Mouse (Mus musculus) limb, embryonic 14.5 days (tissue): ENCODE measurements around the gene Cbfa2t2. TPM values are rescaled to one million over a fixed set of nuclear protein-coding genes. Genes with fewer than 3 reads are reported as not detected.

Source experiments
- ATAC-seq: fragments of 200-750 bp; cut with Nextera tagmentation; 2 replicates; pipeline ENCODE4 v1.8.0; 2017; ENCODE audit warnings: low read depth, moderate number of reproducible peaks, moderate TSS enrichment; ENCODE audit not compliant: low FRiP score
- DNase-seq: peaks from one replicate; pipeline ENCODE4 v3.0.0-alpha.2; 2015; ENCODE audit warnings: low spot score
- H3K27ac ChIP-seq: fragments of 300-500 bp; sonication (generic); replicated peaks from 2 replicates; pipeline ENCODE4 v1.5.1; 2014; ENCODE audit warnings: low read depth, mild to moderate bottlenecking, low read length, moderate library complexity, mixed read lengths
- H3K27me3 ChIP-seq: fragments of 300-500 bp; sonication (generic); 2 replicates; pipeline ENCODE4 v1.6.1; 2014; ENCODE audit warnings: low read length, mixed read lengths; ENCODE audit not compliant: control insufficient read depth, insufficient read depth
- H3K36me3 ChIP-seq: fragments of 300-500 bp; sonication (generic); 2 replicates; pipeline ENCODE4 v1.6.1; 2014; ENCODE audit warnings: mild to moderate bottlenecking, low read length, moderate library complexity, mixed read lengths; ENCODE audit not compliant: control insufficient read depth, insufficient read depth
- H3K4me1 ChIP-seq: fragments of 300-500 bp; sonication (generic); 2 replicates; pipeline ENCODE4 v1.6.1; 2014; ENCODE audit warnings: antibody characterized with exemption, low read length, mixed read lengths; ENCODE audit not compliant: control insufficient read depth, insufficient read depth
- H3K4me2 ChIP-seq: fragments of 300-500 bp; sonication (generic); replicated peaks from 2 replicates; pipeline ENCODE4 v1.6.1; 2014; ENCODE audit warnings: low read depth, mild to moderate bottlenecking, low read length, moderate library complexity; ENCODE audit not compliant: severe bottlenecking
- H3K4me3 ChIP-seq: fragments of 300-500 bp; sonication (generic); replicated peaks from 2 replicates; pipeline ENCODE4 v1.5.1; 2014; ENCODE audit warnings: low read length
- H3K9ac ChIP-seq: fragments of 300-500 bp; sonication (generic); 2 replicates; pipeline ENCODE4 v1.6.1; 2014; ENCODE audit warnings: mild to moderate bottlenecking, low read depth, low read length, moderate library complexity; ENCODE audit not compliant: severe bottlenecking
- H3K9me3 ChIP-seq: fragments of 300-500 bp; sonication (generic); 2 replicates; pipeline ENCODE4 v1.6.1; 2016; ENCODE audit warnings: low read length; ENCODE audit not compliant: control insufficient read depth
- POLR2A ChIP-seq: fragments of 200-500 bp; IDR thresholded peaks from 2 replicates; pipeline ENCODE4 v1.8.0; 2012; ENCODE audit warnings: inconsistent platforms, mild to moderate bottlenecking, moderate library complexity, borderline replicate concordance; ENCODE audit not compliant: insufficient read depth, insufficient read length; ENCODE audit errors: extremely low read depth
- WGBS: fragments of 180-500 bp; shearing (Covaris S2); extraction: QIAGEN DNeasy Blood & Tissue Kit; methylation state at CpG from one replicate; pipeline ENCODE4 v1.1.7; 2014; 5-methylcytosine and 5-hydroxymethylcytosine counted together
- polyA plus RNA-seq, 2 experiments: library from polyadenylated mRNA; depleted of rRNA in 1 of 2; stranded (reverse) in 1 of 2; unstranded in 1 of 2; fragments of >200 nt; fragmentation: Nextera tagmentation in 1 of 2; extraction: Ambion mirVana in 1 of 2; gene quantifications; 2 replicates each; pipeline versions ENCODE4 v1.2.1 to v1.2.3; 2012 to 2014

Cbfa2t2 gene
- polyA plus RNA-seq, 2 experiments, result 26.4 to 35.7 TPM

DNA sequence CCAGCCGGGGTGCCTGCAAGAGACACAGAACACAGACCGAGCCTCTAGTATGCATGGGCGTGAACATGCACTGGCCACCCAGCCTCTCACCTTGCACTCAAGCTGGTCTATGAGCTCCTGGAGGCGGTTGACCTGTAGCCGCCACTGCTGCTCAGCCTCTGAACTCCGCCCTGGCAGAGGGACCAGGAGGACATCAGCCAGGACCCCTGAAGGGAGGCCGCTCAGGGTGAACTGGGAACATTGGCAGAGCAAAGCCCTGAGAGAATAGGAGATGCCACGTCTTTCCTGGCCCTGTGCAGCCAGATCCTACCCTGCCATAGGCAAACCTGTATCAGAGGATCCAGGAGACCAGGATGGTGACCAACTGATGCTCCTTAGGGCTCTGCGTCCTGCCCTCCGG, 110.4 kb downstream of the Cbfa2t2 start, which contains the start of gene 1700003F12Rik:
Gene 1700003F12Rik (plus strand): TSS at position 375 of the 400 bp plus-strand sequence.
- Histone ChIP-seq H3K9me3 (no peaks in the 10 kb centered on the region), H3K9ac (no peak within 1 kb of the TSS), H3K4me1 (peaks cover 9% of the 10 kb centered on the region), H3K27me3 (peaks cover 15% of the 10 kb centered on the region), H3K4me2 (no peak within 1 kb of the TSS), H3K36me3 (no peaks in the 10 kb centered on the region), H3K4me3 (no peak within 1 kb of the TSS), H3K27ac (no peak within 1 kb of the TSS)
- ATAC-seq, result no peak
- no peak for DNase-seq
- 92% methylated on average over 10 of the region's 10 CpGs for WGBS
- no peak for TF ChIP-seq POLR2A

DNA sequence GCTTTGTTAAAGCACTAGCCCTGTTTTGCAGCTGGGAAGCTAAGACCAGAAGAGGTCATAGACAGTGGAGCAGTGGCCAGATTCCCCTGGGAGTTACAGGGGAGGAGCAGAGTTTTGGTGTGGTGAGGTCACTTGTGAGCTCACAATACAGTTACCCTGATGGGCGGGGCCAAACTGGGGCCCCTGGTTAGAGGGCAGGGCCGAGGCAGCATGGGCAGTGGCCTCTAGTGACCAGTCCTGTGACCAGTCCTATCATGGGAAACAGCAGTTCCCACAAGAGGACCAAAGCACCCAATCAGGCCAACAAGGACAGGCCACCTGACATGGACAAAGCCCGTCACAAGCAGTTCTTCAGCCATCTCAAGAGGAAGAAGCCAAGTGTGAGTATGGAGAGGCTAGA, 112.4 kb downstream of the Cbfa2t2 start:
- H3K27ac ChIP-seq, result no peak overlapping the region
- no peaks in the 10 kb centered on the region for H3K36me3 ChIP-seq
- 43% methylated on average over 3 of the region's 3 CpGs for WGBS
- no peak overlapping the region for H3K4me3 ChIP-seq
- no peaks in the 10 kb centered on the region for H3K9me3 ChIP-seq
- TF ChIP-seq POLR2A, result no peak
- peaks cover 15% of the 10 kb centered on the region for H3K27me3 ChIP-seq
- DNase-seq, result no peak
- ATAC-seq, result no peak
- no peak overlapping the region for H3K4me2 ChIP-seq
- H3K4me1 ChIP-seq, result peaks cover 19% of the 10 kb centered on the region
- no peak overlapping the region for H3K9ac ChIP-seq

DNA sequence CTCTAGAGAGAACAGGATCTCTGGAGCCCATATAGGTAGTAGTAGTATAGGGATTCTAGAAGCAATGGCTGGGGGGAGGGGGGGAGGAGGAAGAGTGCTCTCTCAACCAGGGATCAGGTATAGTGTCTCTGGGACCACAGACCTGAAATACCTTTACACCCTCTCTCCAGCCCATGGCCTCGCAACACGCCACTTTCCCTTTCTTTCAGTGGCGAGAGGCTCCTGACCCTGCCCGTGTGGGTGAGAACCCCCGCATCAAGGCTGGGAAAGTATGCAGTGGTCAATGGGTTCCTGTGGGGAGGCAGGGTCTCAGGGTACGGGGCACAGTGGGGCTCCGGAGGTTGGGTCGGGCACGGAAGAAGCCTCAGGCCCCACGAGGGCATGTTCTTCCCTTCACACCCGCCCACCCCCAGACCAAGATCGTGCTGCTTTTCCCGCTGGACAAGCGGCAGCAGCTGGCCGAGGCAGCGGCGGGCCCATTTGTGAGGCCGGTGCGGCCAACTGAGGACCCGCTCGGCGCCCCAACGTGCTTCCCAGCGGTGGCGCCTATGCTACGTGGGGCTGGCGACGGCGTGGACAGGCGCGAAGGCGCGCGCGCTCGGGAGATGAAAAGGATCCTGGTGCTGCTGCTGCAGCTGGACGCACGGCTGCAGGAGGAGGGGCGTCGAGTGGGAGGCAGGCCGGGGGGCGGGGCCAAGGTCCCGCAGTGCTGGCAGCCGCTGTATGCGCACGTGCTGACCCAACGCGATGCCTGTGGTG, 113.0 kb downstream of the Cbfa2t2 start:
- H3K9me3 ChIP-seq, result no peaks in the 10 kb centered on the region
- no peak for TF ChIP-seq POLR2A
- H3K36me3 ChIP-seq, result no peaks in the 10 kb centered on the region
- H3K27me3 ChIP-seq, result peaks cover 15% of the 10 kb centered on the region
- H3K4me2 ChIP-seq, result peak overlapping the region; percentile 94
- whole genome bisulfite sequencing, result 2% methylated on average over 42 of the region's 48 CpGs
- peaks cover 19% of the 10 kb centered on the region for H3K4me1 ChIP-seq
- DNase-seq (peak; percentile 75), ATAC-seq (peak; percentile 76)
- no peak overlapping the region for H3K27ac ChIP-seq
- H3K9ac ChIP-seq, result peak overlapping the region; percentile 52
- H3K4me3 ChIP-seq, result peak overlapping the region; percentile 44

DNA sequence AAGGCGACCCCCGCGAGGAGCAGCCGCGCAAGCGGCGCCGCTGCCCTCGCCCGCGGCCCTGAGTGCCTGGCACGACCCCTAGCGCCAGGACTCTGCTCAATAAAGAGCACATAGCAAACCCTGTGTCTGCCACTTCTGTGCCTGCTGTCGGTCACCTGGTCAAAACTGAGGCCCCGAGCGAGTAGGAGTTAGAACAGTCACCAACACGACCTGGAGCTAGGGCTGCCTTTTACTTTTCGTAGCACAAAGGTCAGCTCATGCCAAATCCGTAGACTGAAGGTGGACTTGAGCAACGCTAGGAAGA, 113.6 kb downstream of the Cbfa2t2 start:
- peaks cover 19% of the 10 kb centered on the region for H3K4me1 ChIP-seq
- TF ChIP-seq POLR2A, result no peak
- peaks cover 15% of the 10 kb centered on the region for H3K27me3 ChIP-seq
- no peak overlapping the region for H3K27ac ChIP-seq
- peak overlapping the region; percentile 94 for H3K4me2 ChIP-seq
- H3K4me3 ChIP-seq, result peak overlapping the region; percentile 44
- 17% methylated on average over 20 of the region's 20 CpGs for WGBS
- DNase-seq (no peak), ATAC-seq (no peak)
- peak overlapping the region; percentile 52 for H3K9ac ChIP-seq
- no peaks in the 10 kb centered on the region for H3K9me3 ChIP-seq
- no peaks in the 10 kb centered on the region for H3K36me3 ChIP-seq

DNA sequence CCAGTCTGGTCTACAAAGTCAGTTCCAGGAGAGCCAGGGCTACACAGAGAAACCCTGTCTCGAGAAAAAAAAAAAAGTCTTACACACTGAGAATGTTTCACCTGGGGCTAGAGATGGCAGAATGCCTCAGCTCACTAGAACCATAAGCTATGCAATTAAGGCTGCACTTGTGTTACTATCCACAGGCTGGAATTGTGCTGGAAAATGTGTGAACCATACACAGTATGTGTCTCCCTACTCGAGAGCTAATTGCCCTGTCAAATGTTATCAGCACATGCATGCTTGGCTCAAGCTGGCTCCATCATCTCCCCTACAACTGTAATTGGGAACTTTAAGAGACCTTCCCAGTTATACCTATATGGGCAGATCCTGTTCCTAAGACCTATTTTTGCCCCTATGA, 114.7 kb downstream of the Cbfa2t2 start:
- no peak overlapping the region for H3K4me2 ChIP-seq
- H3K9ac ChIP-seq, result no peak overlapping the region
- WGBS, result 69% methylated on average over 2 of the region's 2 CpGs
- ATAC-seq, result no peak
- no peaks in the 10 kb centered on the region for H3K9me3 ChIP-seq
- no peak overlapping the region for H3K4me3 ChIP-seq
- no peak for TF ChIP-seq POLR2A
- H3K4me1 ChIP-seq, result peaks cover 19% of the 10 kb centered on the region
- no peaks in the 10 kb centered on the region for H3K36me3 ChIP-seq
- no peak for DNase-seq
- H3K27me3 ChIP-seq, result peaks cover 15% of the 10 kb centered on the region
- no peak overlapping the region for H3K27ac ChIP-seq
